Mouse (Mus musculus) heart, postnatal 14 days (tissue): ENCODE measurements at regions not wholly inside any gene's neighbourhood (a gene's known extent, or its start where the extent isn't known, plus 50 kb on each side); places are given as distances from the start of the nearest gene placed in this dataset.
A peak's percentile ranks its signal among the peaks of the same experiment; 100 is the strongest.

Source experiments
- DNase-seq, 2 experiments: peaks; one replicate each; pipeline ENCODE4 v3.0.0; 2021 to 2022
- intact Hi-C: fragments of 180-260 bp; cut with DNase I; formaldehyde crosslinking; loops from one replicate; pipeline ENCODE4 v1.15.1; 2025

DNA sequence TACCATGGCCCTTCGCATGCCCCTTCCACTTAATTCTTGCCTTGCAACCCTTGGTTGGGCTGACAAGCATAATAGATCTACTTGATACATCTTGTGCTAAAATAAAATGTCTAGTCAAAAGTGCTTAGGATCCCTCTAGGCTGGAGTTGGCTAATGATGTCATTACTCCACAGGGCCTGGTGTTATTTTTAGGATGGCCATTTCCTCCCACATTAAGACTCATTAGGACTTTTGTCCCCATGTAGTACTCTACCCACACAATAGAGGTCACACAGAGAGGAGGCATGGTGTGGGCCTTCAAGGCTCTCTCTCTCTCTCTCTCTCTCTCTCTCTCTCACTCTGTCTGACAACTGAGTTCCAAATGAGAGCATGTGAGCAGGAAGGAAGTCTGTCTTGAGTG is 60.4 kb upstream of the Cadm1 start:
- no peak for DNase-seq
- intact Hi-C loops: no loop called here

DNA sequence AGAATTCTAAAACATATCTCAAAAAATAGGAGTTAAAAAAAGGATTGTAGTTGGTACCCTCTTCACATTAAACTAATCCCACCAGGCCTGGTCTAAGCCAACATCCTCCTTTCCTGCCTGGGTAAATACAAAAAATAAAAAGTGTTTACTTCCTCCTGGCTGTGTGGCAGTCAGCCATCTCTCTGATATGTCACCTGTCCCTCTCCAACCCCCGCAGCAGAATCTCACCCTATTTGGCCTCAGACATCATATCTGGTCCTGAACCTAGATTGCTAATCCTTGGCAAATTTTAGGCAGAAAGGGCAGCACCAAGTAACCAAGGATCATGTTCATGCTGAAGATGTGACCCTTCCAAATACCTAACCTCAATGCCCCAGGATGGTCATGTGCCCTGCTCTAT is 59.2 kb upstream of the Cadm1 start:
- no peak for DNase-seq
- intact Hi-C loops: no loop called here

DNA sequence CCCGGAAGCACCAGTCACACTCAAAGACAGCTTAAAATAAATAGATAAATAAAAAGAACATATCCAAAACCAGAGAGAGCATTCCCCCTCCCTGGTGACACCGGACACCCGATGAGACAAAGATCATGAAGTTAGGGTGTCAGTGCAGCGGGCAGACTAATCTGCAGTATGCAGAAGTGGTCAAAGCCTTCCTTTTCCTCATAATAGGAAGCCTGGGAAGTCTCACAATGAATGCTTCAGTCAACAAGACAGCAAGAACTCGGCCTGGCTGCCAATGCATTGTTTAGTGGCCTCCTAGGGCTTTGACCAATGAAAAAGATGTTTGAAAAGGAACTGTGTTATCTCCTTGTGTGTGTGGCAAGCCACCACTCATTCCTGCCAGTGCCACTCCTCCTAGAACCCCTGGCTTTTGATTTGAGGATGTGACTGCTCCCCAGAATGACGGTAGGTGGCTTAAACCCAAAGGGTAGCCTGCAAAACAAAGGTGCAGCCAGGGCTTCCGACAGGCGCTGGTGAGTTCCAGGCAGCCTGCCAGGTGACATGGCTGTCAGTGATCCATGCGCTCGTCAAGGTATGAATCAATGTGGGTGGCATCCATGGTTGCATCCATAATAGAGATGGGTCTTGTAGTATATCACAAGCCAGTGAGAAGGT is 58.1 kb upstream of the Cadm1 start:
- peak; percentile 30 to 35 for DNase-seq
- intact Hi-C loops: no loop called here

DNA sequence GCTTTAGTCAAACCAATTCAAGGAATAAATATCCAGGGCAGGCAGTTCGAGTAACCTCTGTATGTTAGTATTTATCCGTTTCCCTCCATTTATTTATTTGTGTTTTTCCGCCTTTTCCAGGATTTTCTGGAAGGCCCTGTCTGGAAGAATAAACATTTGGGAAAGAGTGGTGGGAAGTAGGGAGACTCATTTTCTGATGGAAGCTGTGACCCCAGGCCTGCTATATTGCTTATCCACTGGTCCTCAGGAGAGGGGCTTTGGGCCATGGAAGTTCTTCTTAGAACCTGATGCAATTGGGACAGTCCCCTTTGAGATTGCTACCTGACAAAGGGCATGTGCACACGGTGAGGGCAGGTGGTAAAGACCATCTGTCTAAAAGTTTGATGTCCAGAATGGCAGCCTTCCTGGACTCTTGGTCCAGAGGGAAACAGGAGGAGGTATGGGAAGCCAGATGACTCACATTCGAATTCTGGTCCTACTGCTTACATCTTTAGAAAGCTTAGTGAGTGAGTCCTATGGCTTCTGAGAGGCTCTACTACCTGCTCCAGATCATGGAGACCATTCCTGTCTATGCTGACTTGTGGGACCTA is 56.1 kb upstream of the Cadm1 start:
- intact Hi-C loops: no loop called here
- DNase-seq: no peak

DNA sequence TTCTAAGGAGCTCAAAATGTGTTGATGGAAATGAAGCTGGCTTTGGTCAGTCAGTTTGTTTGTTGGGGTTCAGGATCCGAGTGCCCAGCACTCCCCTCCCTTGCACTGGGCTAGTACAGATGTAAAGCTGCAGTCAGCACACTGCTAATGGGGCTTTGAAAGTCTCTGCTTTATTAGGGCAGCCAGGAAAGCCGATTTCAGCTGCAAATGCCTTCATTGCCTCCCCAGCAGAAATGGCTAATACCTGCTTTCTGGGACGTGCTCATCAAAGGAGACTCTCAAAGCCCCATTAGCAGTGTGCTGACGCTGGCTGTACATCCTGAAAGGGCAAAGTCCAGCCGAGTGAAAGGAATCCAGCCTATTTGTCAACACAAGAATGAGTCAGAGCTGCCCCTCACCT is 55.2 kb upstream of the Cadm1 start:
- no peak for DNase-seq
- intact Hi-C loops: no loop called here

DNA sequence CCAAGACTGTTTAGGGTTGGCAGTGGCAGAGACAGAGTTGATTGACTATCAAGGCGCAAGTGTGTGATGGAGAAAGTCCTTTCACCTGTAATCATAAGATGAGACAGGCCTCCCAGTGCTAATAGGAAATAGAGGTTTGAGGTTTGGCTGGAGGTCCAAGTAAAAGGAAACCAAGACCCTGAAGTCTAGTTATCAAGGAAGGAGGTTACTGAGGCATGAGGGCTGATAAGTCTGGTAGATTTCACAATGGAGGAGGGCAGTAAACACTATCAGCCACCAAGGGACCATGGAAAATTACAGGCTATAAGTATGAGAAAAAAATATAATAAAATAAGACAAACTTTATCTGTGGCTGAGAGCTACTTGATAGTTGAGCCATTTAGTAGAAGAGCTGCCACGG is 52.1 kb upstream of the Cadm1 start:
- intact Hi-C loops: no loop called here
- no peak for DNase-seq
